Mouse (Mus musculus) cerebellum, postnatal 10 days (tissue): Measurements from ENCODE around the gene Gm525.
"Not testable (repeated sequence)": the region's sequence is repeated elsewhere in the genome, so short reads cannot be mapped to it uniquely, and the experiment has no call there.

ENCODE experiments used
- DNase-seq, 2 experiments: peaks; one replicate each; pipeline ENCODE4 v3.0.0; 2021; ENCODE audit warnings: mixed read lengths in 2 of 2

Gm525 gene

DNA sequence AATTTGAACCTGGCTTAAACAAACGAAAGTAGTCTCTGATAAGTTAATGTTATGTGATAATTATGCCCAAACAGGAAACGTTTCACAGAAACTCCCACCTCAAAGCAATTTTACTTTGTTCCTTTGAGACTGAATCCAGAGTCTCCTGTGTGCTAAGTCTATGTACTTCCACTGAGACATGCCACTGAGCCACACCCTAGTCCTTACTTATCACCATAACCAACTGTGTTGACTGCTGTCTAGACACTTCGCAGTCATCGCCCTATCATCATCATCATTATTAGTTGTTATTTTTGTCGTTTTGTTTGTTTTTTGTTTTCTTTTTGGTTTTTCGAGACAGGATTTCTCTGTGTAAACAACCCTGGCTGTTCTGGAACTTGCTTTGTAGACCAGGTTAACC lies 9.3 kb upstream of the Gm525 start:
- DNase-seq: no peak

DNA sequence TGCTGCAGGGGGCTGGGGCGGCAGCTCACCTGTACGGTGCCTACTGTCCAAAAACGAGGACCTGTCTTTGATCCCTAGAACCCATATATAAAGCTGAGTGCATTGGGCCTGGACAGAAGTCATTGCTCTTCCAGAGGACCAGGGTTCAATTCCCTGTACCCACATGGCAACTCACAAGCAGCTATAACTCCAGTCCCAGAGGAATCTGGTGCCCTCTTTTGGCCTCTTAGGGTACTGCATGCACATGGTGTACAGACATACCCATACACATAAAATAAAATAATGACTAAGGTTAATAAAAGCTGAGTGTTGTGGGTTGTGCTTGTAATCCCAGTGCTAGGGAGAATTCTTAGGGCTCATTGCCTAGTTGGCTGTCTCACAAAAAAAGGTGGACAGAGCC lies 8.3 kb upstream of the Gm525 start:
- peak; percentile 31 to 43 for DNase-seq

DNA sequence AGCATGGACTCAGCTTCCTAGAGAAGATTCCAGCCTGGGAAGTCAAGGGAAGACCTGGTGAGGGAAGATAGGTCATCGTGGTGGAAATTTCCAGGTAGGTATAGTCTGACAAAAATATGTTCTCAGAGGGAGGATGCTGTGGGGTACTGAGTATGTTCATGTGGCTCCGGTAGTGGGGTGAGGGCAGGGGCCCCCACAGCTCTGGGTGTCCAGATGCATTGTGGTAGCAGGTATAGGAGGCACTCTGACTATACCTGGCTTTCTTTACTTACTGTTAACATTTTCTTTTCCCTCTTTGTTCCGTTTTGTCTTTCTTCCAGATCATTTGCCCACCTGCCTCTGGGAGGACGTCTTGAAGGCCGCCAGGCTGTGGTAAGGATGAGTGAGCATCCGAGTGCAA lies 7.5 kb upstream of the Gm525 start:
- no peak for DNase-seq

DNA sequence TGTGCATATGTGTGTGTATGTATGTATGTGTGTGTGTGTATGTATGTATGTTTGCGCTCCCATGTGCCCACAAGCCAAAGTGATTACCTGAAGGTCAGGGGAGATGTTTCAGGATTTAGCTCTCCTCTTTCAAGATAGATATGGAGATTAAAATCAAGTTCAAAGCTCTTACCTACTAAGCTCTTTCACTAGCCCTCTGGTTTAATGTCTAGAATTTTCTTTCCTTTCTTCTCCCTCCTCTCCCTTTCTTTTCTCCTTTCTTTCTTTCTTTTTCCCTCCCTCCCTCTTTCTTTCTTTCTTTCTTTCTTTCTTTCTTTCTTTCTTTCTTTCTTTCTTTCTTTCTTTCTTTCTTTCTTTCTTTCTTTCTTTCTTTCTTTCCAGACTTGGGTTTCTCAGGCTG lies 6.9 kb upstream of the Gm525 start, which contains the start of gene Dgke:
Dgke (minus strand) TSS at position 101 of the 400 bp plus-strand sequence.
- no peak for DNase-seq

- DNase-seq: no peak
These were observed 6.3 kb upstream of the Gm525 start for GRCm38 (mm10) chr11:89067301-89067822.

GRCm38 (mm10) chr11:89067871-89068490 lies 5.7 kb upstream of the Gm525 start:
- no peak for DNase-seq

DNA sequence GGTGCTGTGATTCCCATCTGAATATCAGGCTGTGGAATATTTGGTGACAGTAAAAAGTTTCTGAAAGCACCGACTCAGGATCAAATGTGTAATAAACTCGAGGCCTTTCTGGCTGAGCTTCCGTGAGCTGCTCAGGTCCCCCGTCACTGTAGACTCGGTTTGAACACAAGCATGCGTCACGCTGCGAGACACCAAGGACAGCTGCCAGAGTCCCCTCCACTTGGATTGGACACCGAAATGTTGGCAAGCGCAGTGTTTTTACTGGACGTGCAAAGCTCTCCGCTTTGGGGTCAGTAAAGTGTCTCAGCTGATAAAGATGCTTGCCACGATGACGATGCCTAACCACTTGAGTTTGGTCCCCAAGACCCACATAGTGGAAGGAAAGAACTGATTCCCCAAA lies 5.0 kb upstream of the Gm525 start:
- DNase-seq: peak; percentile 52 to 61

GRCm38 (mm10) chr11:89069303-89069702 lies 4.3 kb upstream of the Gm525 start:
- DNase-seq: peak; percentile 80 to 86

DNA sequence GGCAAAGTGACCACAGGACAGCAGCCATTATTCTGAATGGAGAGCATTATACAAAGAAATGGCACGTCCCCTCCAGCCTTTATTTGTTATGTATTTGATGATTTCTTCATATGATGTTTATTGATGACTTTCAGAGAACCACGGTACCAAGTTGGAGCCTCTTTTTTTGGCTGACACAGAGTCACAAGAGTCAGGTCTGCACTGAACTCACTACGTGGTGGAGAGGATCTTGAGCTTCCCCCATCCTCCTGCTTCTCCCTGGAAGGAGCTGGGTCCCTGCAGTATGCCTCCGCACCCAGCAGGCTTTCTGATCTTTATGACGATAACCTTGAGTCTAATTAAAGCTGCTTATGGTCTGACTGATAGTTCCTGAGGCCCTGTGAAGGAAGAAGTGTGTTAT lies 2.1 kb upstream of the Gm525 start:
- no peak for DNase-seq

DNA sequence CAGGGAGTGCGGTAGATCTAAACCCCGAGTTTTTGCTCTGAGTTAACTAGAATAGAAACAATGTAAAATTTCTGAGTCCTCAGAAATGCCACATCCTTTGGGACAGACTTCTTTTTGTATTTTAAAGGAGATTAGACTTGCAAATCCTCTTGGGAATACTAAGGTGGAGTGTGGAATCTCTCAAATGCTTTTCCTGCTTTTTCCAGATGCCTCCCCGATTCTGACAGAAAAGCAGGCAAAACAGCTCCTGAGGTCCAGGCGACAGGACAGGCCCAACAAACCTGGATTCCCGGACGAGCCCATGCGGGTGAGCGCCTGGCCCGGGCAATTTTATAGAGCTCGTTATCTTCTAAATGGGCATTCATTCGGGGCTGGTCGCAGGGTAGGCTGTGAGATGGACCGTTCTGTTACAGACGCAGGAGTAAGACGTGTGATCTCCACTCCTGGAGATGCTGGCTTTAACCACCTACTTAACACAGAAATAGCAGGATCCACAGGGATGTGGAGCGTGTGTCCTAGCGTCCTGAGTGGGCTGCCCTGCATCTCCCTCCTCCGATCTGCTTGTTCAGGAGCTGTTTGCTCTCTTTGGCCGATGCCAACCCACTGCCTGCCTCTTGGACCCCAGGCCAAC lies 1.3 kb downstream of the Gm525 start:
- peak; percentile 39 to 48 for DNase-seq

- DNase-seq: peak; percentile 58 to 66
These were observed 2.8 kb downstream of the Gm525 start for GRCm38 (mm10) chr11:89076370-89076821.

DNA sequence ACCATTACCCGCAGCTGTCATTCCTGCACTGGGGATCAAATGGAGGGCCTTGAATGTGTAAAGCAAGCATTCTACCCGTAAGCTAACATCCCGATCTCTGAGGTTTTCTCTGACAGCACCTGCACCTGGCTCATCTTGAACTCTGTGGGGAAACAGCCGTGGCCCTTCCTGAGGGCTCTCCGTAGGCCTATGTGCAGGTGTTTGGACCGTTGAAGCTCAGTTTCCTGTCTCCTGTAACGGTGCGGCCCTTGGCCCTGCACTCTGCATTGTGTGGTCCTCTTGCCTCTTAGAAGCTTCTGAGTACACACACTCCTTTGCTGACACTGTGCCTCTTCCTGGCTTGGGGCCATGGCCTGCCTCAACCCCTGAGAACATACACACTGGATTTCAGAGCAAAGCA lies 4.0 kb downstream of the Gm525 start:
- DNase-seq: peak; percentile 45 to 47

- peak in 1 of 2 experiments; percentile 35 for DNase-seq
These were observed 4.7 kb downstream of the Gm525 start for GRCm38 (mm10) chr11:89078305-89078704.

DNA sequence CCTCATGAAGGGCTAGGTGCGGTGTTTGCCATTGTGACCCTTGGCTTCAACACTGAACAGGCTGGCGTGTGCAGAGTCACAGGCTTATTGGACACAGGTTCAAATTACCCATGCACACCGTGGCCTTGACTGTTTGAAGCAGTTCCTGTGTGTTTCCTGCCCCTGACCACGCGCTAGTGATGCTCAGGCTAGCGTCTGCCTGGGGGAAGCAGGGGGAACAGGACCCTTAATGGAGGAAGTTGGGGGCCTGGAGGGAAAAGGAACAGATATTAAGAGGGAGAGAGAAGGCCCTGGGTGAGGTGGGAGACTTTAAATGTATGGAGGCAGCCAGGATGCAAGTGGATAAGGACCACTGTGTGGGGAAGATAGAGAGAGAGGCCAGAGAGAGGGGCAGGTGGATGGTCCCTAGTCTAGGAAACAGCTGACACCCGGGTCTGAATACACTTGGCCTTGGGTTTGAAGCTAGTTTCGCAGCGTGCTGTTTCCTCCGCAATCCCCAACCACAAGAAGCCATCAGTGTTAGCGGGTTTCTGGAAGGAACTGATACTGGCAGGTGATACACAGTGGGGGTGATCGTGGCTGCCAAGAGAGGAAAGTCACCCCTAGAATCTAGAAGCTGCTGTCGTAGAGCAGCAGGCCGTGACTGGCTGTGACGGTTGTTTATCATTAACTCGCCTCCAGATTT lies 5.5 kb downstream of the Gm525 start:
- peak; percentile 96 to 97 for DNase-seq

DNA sequence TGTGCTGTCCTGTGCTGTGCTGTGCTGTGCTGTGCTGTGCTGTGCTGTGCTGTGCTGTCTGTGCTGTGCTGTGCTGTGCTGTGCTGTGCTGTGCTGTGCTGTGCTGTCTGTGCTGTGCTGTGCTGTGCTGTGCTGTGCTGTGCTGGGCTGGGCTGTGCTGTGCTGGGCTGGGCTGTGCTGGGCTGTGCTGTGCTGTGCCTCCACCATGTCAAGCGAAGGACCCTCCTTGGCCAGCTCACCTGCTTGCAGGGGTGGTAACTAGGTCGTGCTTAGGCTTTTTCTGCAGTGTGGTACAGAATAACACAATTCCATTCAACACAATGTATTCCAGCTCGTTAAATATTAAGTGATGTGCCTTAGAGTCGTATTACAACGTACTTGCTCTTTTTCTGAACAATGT lies 8.3 kb downstream of the Gm525 start:
- DNase-seq: not testable (repeated sequence)

DNA sequence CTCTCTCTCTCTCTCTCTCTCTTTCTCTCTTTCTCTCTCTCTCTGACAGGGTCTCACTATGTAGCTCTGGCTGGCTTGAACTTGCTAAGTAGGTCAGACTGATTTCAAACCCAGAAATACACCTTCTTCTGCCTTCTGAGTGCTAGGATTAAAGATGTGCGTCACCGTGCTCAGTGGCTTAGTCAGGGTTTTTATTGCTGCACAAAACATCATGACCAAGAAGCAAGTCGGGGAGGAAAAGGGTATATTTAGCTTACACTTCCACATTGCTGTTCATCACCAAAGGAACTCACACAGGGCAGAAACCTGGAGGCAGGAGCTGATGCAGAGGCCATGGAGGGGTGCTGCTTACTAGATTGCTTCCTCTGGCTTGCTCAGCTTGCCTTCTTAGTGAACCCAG lies 9.1 kb downstream of the Gm525 start:
- DNase-seq: not testable (repeated sequence)

GRCm38 (mm10) chr11:89084601-89085000 lies 11.0 kb downstream of the Gm525 start:
- peak; percentile 72 to 86 for DNase-seq

GRCm38 (mm10) chr11:89086208-89086809 lies 12.7 kb downstream of the Gm525 start:
- DNase-seq: no peak

GRCm38 (mm10) chr11:89088754-89089153 lies 15.1 kb downstream of the Gm525 start:
- DNase-seq: no peak

DNA sequence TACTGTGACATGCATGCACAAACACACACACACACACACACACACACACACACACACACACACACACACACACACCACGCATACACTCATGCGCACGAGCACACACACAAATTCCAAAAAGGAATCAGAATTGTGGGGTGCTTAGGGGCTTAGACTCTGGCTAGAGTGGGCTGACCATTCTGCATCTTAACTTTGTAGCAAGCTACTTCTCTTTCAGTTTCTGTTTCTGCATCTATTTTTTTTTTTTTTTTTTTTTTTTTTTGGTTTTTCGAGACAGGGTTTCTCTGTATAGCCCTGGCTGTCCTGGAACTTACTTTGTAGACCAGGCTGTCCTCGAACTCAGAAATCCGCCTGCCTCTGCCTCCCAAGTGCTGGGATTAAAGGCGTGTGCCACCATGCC lies 16.7 kb downstream of the Gm525 start:
- DNase-seq: not testable (repeated sequence)

DNA sequence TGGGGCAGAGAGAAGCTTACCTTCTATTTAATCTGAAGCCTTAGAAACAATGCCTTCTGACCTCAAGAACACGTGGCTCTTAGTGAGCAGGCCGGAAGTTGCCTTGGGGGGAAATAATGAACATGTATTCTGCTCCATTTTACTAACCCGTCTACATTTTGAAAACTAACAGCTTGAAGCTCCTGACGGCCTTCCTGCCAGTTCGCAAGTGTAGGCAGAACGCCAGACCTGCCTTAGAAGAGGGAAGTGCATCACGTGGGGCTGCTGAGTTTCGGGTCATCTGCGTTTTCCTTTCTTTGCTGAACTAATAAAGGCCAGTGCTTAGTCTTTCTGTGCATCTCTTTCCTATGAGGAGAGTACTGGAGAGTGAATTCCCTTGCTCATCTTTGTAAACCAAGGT lies 19.1 kb downstream of the Gm525 start:
- peak; percentile 56 to 64 for DNase-seq

- no peak for DNase-seq
These were observed 21.7 kb downstream of the Gm525 start for GRCm38 (mm10) chr11:89095306-89095705.

DNA sequence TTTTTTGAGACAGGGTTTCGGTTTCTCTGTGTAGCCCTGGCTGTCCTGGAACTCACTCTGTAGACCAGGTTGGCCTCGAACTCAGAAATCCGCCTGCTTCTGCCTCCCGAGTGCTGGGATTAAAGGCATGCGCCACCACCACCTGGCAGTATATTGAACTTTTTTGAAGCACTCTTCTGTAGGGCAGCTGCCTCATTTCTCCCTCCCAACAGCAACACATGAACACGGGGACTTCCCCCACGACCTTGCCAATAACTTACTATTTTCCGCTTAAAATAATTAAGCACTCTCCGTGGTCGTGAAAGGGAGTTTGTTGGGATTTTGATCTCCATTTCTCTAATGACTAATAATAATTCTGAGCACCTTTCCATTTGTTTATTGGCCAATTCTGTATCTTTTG lies 23.7 kb downstream of the Gm525 start:
- DNase-seq: not testable (repeated sequence)
